Mouse (Mus musculus): ENCODE results near the gene Enthd1.

- no peak for TF ChIP-seq CTCF (IDR thresholded peaks at IDR 0.05; ENCODE audit: low read depth)
- TF ChIP-seq EP300 (IDR thresholded peaks at IDR 0.05; ENCODE audit: low read depth): no peak
Observed at GRCm38 (mm10) chr15:80575817-80576370, 10.9 kb upstream of the Enthd1 start.

Data from heart, postnatal 0 days (tissue).